Mouse (Mus musculus) heart, embryonic 14.5 days (tissue): ENCODE data around the gene Galnt4. TPM values are rescaled to one million over a fixed set of nuclear protein-coding genes. Genes with fewer than 3 reads are reported as not detected.

ENCODE experiments used
- ATAC-seq: fragments of 200-750 bp; cut with Nextera tagmentation; 2 replicates; pipeline ENCODE4 v1.8.0; 2017; ENCODE audit warnings: low read depth, moderate TSS enrichment; ENCODE audit not compliant: insufficient number of reproducible peaks, insufficient read depth, low FRiP score
- H3K27ac ChIP-seq, 2 experiments: fragments of 200-500 bp in 1 of 2; fragments of 300-500 bp in 1 of 2; sonication (generic) in 1 of 2; replicated peaks in 1 of 2; 2 replicates each; pipeline ENCODE4 v1.5.1; 2012 to 2014; ENCODE audit warnings: low read depth in 2 of 2, low read length in 2 of 2, control low read depth in 1 of 2, mild to moderate bottlenecking in 1 of 2, mixed read lengths in 1 of 2; ENCODE audit not compliant: control insufficient read depth in 1 of 2, insufficient read depth in 1 of 2
- H3K27me3 ChIP-seq: fragments of 300-500 bp; sonication (generic); 2 replicates; pipeline ENCODE4 v1.6.1; 2014; ENCODE audit warnings: mild to moderate bottlenecking, low read length, control low read depth; ENCODE audit not compliant: control insufficient read depth, insufficient read depth
- H3K36me3 ChIP-seq: fragments of 300-500 bp; sonication (generic); 2 replicates; pipeline ENCODE4 v1.6.1; 2014; ENCODE audit warnings: mild to moderate bottlenecking, control low read depth, low read length, mixed read lengths; ENCODE audit not compliant: control insufficient read depth, insufficient read depth
- H3K4me1 ChIP-seq, 2 experiments: fragments of 200-500 bp in 1 of 2; fragments of 300-500 bp in 1 of 2; sonication (generic) in 1 of 2; 2 replicates each; pipeline ENCODE4 v1.6.1; 2012 to 2014; ENCODE audit warnings: low read length in 2 of 2, control low read depth in 1 of 2, mixed read lengths in 1 of 2; ENCODE audit not compliant: control insufficient read depth in 2 of 2, insufficient read depth in 2 of 2
- H3K4me2 ChIP-seq: fragments of 300-500 bp; sonication (generic); 2 replicates; pipeline ENCODE4 v1.6.1; 2014; ENCODE audit warnings: mild to moderate bottlenecking, low read length
- H3K4me3 ChIP-seq, 2 experiments: fragments of 200-500 bp in 1 of 2; fragments of 300-500 bp in 1 of 2; sonication (generic) in 1 of 2; 2 replicates each; pipeline ENCODE4 v1.5.1; 2012 to 2014; ENCODE audit warnings: low read length in 2 of 2, mild to moderate bottlenecking in 2 of 2, control low read depth in 1 of 2, low read depth in 1 of 2, moderate library complexity in 1 of 2; ENCODE audit not compliant: control insufficient read depth in 1 of 2, insufficient read depth in 1 of 2
- H3K9ac ChIP-seq: fragments of 300-500 bp; sonication (generic); 2 replicates; pipeline ENCODE4 v1.6.1; 2014; ENCODE audit warnings: mild to moderate bottlenecking, low read length
- H3K9me3 ChIP-seq: fragments of 300-500 bp; sonication (generic); 2 replicates; pipeline ENCODE4 v1.6.1; 2016; ENCODE audit warnings: low read length, control low read depth; ENCODE audit not compliant: control insufficient read depth
- WGBS: fragments of 180-500 bp; shearing (Covaris S2); extraction: QIAGEN DNeasy Blood & Tissue Kit; methylation state at CpG from one replicate; pipeline ENCODE4 v1.1.7; 2014; 5-methylcytosine and 5-hydroxymethylcytosine counted together
- polyA plus RNA-seq: library from polyadenylated mRNA; unstranded; fragments of >200 nt; fragmentation: Nextera tagmentation; extraction: Ambion mirVana; gene quantifications from 2 replicates; pipeline ENCODE4 v1.2.1, GENCODE M21; 2014

The Galnt4 gene
- polyA plus RNA-seq, 1 experiment from 2014 or later = 7.4 TPM

DNA sequence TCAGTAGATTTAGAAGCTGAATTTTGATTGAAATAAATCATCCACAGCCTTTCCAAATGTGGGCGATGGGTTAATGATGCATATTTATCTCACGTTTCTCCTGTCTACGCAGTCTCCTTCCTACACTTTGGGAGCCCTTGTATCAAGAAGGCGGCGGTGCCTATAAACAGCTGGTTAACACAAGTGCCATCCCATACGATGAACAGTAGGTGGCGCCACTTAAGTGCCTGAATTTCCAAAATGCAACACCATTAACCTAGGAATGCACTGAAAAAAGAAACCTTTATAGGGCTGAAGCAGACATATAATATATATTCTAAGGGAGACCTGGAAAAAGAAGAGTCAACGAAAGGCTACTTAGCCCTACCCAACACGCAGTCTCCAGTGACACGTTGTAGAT lies 10.6 kb upstream of the Galnt4 start:
- Histone ChIP-seq H3K4me1 (no peaks in the 10 kb centered on the region), H3K9ac (no peak overlapping the region), H3K9me3 (0 out of 2 replicates have a peak, but pooled peaks cover 3% of the 10 kb centered on the region), H3K27me3 (no peaks in the 10 kb centered on the region), H3K4me3 (no peak overlapping the region), H3K27ac (no peak overlapping the region), H3K4me2 (no peak overlapping the region), H3K36me3 (no peaks in the 10 kb centered on the region)
- WGBS = 68% methylated on average over 10 of the region's 10 CpGs
- ATAC-seq = no peak

DNA sequence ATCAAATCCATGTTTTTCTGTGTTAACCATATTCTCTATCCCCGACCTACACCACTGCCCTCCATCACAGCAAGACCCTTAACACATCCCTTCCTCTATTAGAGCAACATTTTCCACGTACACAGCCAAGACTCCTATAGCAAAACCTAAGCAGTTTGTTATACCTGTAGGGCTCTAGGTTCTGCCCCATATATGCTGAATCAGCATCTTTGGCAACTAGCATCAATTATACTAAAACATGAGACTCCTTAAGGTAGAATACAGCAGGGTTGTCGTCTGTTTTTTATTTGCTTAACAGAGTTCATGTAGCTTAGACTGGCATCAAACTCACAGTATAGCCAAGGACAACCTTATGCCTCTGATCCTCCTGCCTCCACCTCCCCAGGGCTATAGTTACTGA lies 2.4 kb upstream of the Galnt4 start:
- H3K9ac ChIP-seq = no peak overlapping the region
- peaks cover 12% of the 10 kb centered on the region; the same call in 1 of the 2 replicates for H3K36me3 ChIP-seq
- ATAC-seq = no peak
- no peak overlapping the region for H3K27ac ChIP-seq
- 76% methylated on average over 3 of the region's 3 CpGs for WGBS
- no peaks in the 10 kb centered on the region for H3K27me3 ChIP-seq
- peaks cover 4 to 8% of the 10 kb centered on the region in 2 experiments; a peak in 3 of 4 replicates for H3K4me1 ChIP-seq
- no peak overlapping the region for H3K4me3 ChIP-seq
- no peaks in the 10 kb centered on the region for H3K9me3 ChIP-seq
- no peak overlapping the region for H3K4me2 ChIP-seq

DNA sequence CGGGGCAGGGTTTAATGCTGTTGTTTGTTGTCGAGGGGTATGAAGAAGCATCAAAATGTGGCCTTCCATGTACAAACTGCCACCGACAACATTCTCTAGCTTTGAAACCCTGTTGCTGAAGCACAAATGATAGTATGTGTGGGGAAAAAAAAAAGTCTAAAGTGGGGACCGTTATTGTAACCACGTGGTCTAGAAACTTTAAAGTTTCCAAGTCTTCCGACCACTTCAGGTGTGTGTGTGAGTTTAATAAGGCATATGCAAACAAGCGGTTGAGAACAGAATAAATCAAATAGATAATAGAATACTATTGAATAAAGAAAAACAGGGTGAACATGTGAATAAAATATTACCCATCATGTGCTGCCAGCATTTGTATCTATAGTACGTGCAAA lies 1.7 kb upstream of the Galnt4 start:
- peak overlapping the region; percentile 100 for H3K4me2 ChIP-seq
- H3K4me3 ChIP-seq = peak overlapping the region; percentile 92 to 100
- H3K27ac ChIP-seq = no peak overlapping the region; a peak in 1 of 4 replicates

DNA sequence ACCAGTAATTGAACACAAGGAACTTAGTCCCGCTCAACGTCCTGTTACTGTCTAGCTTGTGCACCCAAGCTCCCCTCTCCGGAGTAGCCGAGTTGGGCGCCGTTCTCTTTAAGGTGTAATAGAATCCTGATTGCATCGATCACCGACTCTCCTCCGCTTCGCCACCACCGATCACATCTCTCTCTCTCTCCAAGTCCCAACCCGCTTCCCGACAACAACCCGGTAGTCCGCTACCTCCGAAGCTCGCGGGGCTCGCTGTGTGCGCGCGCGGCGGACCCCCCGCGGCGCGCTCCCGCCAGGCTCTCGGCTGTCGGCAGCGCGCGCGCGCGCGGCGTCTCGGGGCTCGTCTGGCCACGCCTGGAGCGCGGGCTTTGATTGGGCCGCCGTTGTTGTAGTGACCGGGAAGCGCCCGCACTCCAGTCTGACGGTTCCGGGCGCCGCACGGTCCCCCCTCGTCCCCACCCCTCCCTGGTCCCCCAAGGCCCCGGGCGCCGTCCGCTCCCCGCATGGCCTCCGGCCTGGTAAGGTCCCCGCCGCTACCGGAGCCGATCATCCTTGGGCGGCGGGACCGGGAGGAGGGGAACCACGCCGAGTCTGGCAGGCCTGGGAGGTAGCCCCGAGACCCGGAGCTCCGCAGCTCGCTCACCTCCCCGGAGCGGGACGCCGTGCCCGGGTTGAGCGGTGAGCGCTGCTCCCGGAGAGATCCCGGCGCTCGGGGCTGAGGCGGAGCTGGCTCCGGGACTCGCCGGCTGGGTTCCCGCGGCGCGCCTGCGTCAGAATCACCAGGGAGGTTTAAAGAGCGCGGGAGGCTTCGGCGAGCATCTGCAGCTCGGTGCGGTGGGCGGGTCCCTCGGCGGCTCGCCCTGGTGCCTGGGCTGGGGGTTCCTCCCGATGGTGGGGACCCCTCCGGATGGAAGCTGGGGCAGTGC lies 992 bp upstream of the Galnt4 start, which contains the start of gene Poc1b:
Gene Poc1b, plus strand, starts transcription at position 334 of the 929 bp plus-strand sequence.
- H3K4me2 ChIP-seq = peak within 1 kb of the TSS; percentile 100
- ATAC-seq = peak; percentile 87
- no peaks in the 10 kb centered on the region for H3K27me3 ChIP-seq
- peak within 1 kb of the TSS; percentile 92 to 100 for H3K4me3 ChIP-seq
- peak within 1 kb of the TSS; percentile 89 for H3K9ac ChIP-seq
- under 1% methylated on average over 100 of the region's 106 CpGs for WGBS
- H3K4me1 ChIP-seq = peaks cover 4 to 8% of the 10 kb centered on the region in 2 experiments; a peak in 3 of 4 replicates
- H3K27ac ChIP-seq = peak within 1 kb of the TSS; percentile 64 to 81
- no peaks in the 10 kb centered on the region for H3K9me3 ChIP-seq
- peaks cover 18% of the 10 kb centered on the region for H3K36me3 ChIP-seq

More for the DNA sequence above, 1.7 kb upstream of the Galnt4 start:
- H3K36me3 ChIP-seq = peaks cover 18% of the 10 kb centered on the region
- WGBS = 40% methylated on average over 8 of the region's 8 CpGs
- H3K9ac ChIP-seq = peak overlapping the region; percentile 89
- no peaks in the 10 kb centered on the region for H3K27me3 ChIP-seq
- no peaks in the 10 kb centered on the region for H3K9me3 ChIP-seq
- peaks cover 4 to 8% of the 10 kb centered on the region in 2 experiments; a peak in 3 of 4 replicates for H3K4me1 ChIP-seq
- no peak for ATAC-seq

DNA sequence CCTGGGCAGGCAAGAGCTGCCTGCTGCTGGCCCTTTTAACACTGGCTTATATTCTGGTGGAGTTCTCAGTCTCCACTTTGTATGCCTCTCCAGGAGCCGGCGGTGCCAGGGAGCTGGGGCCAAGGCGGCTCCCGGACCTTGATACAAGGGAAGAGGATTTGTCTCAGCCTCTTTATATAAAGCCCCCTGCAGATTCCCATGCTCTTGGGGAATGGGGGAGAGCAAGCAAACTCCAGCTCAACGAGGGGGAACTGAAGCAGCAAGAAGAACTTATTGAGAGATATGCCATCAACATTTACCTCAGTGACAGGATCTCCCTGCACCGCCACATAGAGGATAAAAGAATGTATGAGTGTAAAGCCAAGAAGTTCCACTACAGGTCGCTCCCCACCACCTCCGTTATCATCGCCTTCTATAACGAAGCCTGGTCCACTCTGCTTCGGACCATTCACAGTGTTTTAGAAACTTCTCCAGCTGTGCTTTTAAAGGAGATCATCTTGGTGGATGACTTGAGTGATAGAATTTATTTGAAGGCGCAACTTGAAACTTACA lies 548 bp downstream of the Galnt4 start:
- no peaks in the 10 kb centered on the region for H3K9me3 ChIP-seq
- peak overlapping the region; percentile 89 for H3K9ac ChIP-seq
- ATAC-seq = no peak
- H3K36me3 ChIP-seq = peaks cover 18% of the 10 kb centered on the region
- 26% methylated on average over 12 of the region's 12 CpGs for WGBS
- H3K4me2 ChIP-seq = peak overlapping the region; percentile 100
- peak overlapping the region; percentile 20 to 81; a peak in 1 of 4 replicates for H3K27ac ChIP-seq
- peaks cover 4 to 8% of the 10 kb centered on the region in 2 experiments; a peak in 3 of 4 replicates for H3K4me1 ChIP-seq
- peak overlapping the region; percentile 92 to 100 for H3K4me3 ChIP-seq
- no peaks in the 10 kb centered on the region for H3K27me3 ChIP-seq

DNA sequence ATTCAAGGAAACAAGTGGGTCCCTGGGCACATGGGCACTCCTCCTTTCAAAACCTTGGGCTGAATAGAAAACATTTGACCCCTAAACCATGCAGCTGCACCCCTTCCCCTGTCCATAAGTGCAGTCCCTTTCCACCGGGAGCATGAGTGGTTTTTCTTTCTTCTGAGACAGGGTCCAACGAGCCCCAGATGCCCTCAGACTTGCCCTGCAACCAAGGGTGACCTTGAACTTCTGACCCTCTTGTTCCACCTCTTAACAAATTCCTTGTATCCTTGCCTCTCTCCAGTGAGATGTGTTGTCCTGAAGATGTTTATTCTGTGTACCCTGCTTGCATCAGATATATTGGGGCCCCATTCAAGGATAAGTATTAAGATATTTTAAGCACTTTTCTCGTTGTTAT lies 5.6 kb downstream of the Galnt4 start:
- Histone ChIP-seq H3K4me2 (no peak overlapping the region), H3K4me3 (no peak overlapping the region), H3K4me1 (peaks cover 6 to 13% of the 10 kb centered on the region in 2 experiments), H3K27ac (no peak overlapping the region), H3K36me3 (peaks cover 18% of the 10 kb centered on the region), H3K9me3 (no peaks in the 10 kb centered on the region), H3K9ac (no peak overlapping the region), H3K27me3 (no peaks in the 10 kb centered on the region)
- WGBS = 35% methylated on average over 3 of the region's 3 CpGs
- ATAC-seq = no peak

DNA sequence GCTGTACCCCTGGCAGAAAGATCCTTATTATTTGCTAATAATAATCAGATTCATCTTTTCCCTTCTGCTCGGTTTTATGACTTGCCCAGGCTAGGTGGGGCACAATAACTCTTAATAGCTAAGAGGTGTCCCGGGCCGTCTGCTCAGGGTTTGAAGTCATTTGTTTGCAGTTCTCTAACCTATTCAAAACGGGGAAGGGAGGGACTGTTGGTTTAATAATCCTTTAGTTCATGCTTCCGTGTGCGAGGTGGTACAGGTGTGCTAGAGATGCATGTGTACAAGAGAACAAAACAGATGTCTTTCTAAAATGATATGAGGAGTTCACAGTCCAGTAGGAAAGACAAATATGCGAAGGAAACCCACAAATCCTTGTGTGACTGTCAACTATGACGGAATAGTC lies 6.3 kb downstream of the Galnt4 start:
- Histone ChIP-seq H3K4me1 (peaks cover 4 to 9% of the 10 kb centered on the region in 2 experiments; a peak in 3 of 4 replicates), H3K27ac (no peak overlapping the region), H3K4me2 (no peak overlapping the region), H3K9ac (no peak overlapping the region), H3K36me3 (peaks cover 15% of the 10 kb centered on the region), H3K9me3 (no peaks in the 10 kb centered on the region), H3K27me3 (no peaks in the 10 kb centered on the region), H3K4me3 (no peak overlapping the region)
- WGBS = 87% methylated on average over 8 of the region's 8 CpGs
- no peak for ATAC-seq
